Mouse (Mus musculus) lung, adult 2 months (tissue): ENCODE results near the gene Frat1. TPM values are rescaled to one million over a fixed set of nuclear protein-coding genes. Genes with fewer than 3 reads are reported as not detected.
"Not testable (repeated sequence)": the region's sequence is repeated elsewhere in the genome, so short reads cannot be mapped to it uniquely, and the experiment has no call there.

Source experiments
- DNase-seq: peaks from one replicate; pipeline ENCODE4 v3.0.0; 2022
- H3K4me1 ChIP-seq: fragments of 200-500 bp; 2 replicates; pipeline ENCODE4 v1.6.1; 2011; ENCODE audit warnings: low read length; ENCODE audit not compliant: control insufficient read depth, insufficient read depth
- H3K4me3 ChIP-seq: fragments of 200-500 bp; replicated peaks from 2 replicates; pipeline ENCODE3; 2011; ENCODE audit warnings: low read depth, mild to moderate bottlenecking, control low read depth, low read length; ENCODE audit errors: extremely low read depth
- CTCF ChIP-seq: fragments of 200-500 bp; IDR thresholded peaks from 2 replicates; pipeline ENCODE4 v1.5.1; 2011; ENCODE audit warnings: mild to moderate bottlenecking, low read length, control low read depth; ENCODE audit not compliant: insufficient read depth
- POLR2A ChIP-seq: fragments of 200-500 bp; IDR thresholded peaks from 2 replicates; pipeline ENCODE4 v1.6.1; 2011; ENCODE audit warnings: low read depth, mild to moderate bottlenecking, control low read depth, low read length, borderline replicate concordance; ENCODE audit errors: extremely low read depth
- WGBS: fragments of 180-500 bp; shearing (Covaris S2); methylation state at CpG from one replicate; pipeline ENCODE4 v1.1.7; 2018; 5-methylcytosine and 5-hydroxymethylcytosine counted together
- polyA plus RNA-seq: library from polyadenylated mRNA; depleted of rRNA; stranded (reverse); fragments of >200 nt; gene quantifications from 2 replicates; pipeline ENCODE4 v1.2.3, GENCODE M21; 2012; rRNA removed

The Frat1 gene
- polyA plus RNA-seq, 1 experiment: 3.6 TPM

GRCm38 (mm10) chr19:41869296-41869695, 39.5 kb downstream of the Frat1 start:
- no peak for DNase-seq
- 97% methylated on average over 5 of the region's 5 CpGs for WGBS
- TF ChIP-seq CTCF (no peak), POLR2A (no peak)
- Histone ChIP-seq H3K4me3 (no peak overlapping the region), H3K4me1 (no peaks in the 10 kb centered on the region)

GRCm38 (mm10) chr19:41869946-41870345, 40.2 kb downstream of the Frat1 start:
- WGBS: 68% methylated on average over 5 of the region's 5 CpGs
- not testable (repeated sequence) for H3K4me1 ChIP-seq, H3K4me3 ChIP-seq, DNase-seq

GRCm38 (mm10) chr19:41872285-41872684, 42.5 kb downstream of the Frat1 start:
- WGBS: 89% methylated on average over 2 of the region's 2 CpGs
- no peak for DNase-seq
- no peak overlapping the region for H3K4me3 ChIP-seq
- no peak for TF ChIP-seq POLR2A
- no peak for TF ChIP-seq CTCF
- H3K4me1 ChIP-seq: no peaks in the 10 kb centered on the region

- 83% methylated on average over 14 of the region's 14 CpGs for WGBS
- no peak for DNase-seq
- no peak for TF ChIP-seq CTCF
- no peak for TF ChIP-seq POLR2A
These were observed 44.6 kb downstream of the Frat1 start for GRCm38 (mm10) chr19:41874356-41874755.

GRCm38 (mm10) chr19:41881842-41882241, 52.1 kb downstream of the Frat1 start:
- no peak for TF ChIP-seq CTCF
- no peak for TF ChIP-seq POLR2A
- Histone ChIP-seq H3K4me3 (no peak overlapping the region), H3K4me1 (no peaks in the 10 kb centered on the region)
- no peak for DNase-seq
- 96% methylated on average over 4 of the region's 4 CpGs for WGBS

More at GRCm38 (mm10) chr19:41874356-41874755, 44.6 kb downstream of the Frat1 start:
- no peak overlapping the region for H3K4me3 ChIP-seq
- H3K4me1 ChIP-seq: no peaks in the 10 kb centered on the region

Other genes with a start within 250 kb of the Frat1 start
- gene Gm340, start 247.6 kb upstream of the Frat1 start, polyA plus RNA-seq: 0.86 and 1.3 TPM in 2 replicates
- gene Slit1, start 86.3 kb upstream of the Frat1 start, polyA plus RNA-seq: 0.03 and 0.13 TPM in 2 replicates
- gene Arhgap19, start 27.9 kb upstream of the Frat1 start, polyA plus RNA-seq: 1.3 and 2.2 TPM in 2 replicates
- 3.3 and 4.3 TPM in 2 replicates for gene Frat2, start 18.2 kb downstream of the Frat1 start, polyA plus RNA-seq
- 4.1 and 5.5 TPM in 2 replicates for gene Rrp12, start 66.2 kb downstream of the Frat1 start, polyA plus RNA-seq
- 123 and 169 TPM in 2 replicates for gene Pgam1, start 82.0 kb downstream of the Frat1 start, polyA plus RNA-seq
- 12.2 and 16.0 TPM in 2 replicates for gene Exosc1, start 103.5 kb downstream of the Frat1 start, polyA plus RNA-seq
- gene Zdhhc16, start 103.5 kb downstream of the Frat1 start, polyA plus RNA-seq: 67.4 and 91.5 TPM in 2 replicates
- 53.7 and 57.0 TPM in 2 replicates for gene Mms19, start 151.2 kb downstream of the Frat1 start, polyA plus RNA-seq
- 26.0 and 31.7 TPM in 2 replicates for gene Ubtd1, start 151.8 kb downstream of the Frat1 start, polyA plus RNA-seq
- gene Ankrd2, start 206.0 kb downstream of the Frat1 start, polyA plus RNA-seq: 0.14 and 0.20 TPM in 2 replicates
- gene Hoga1, start 215.6 kb downstream of the Frat1 start, polyA plus RNA-seq: 7.6 and 8.7 TPM in 2 replicates
- gene 4933411K16Rik, start 222.3 kb downstream of the Frat1 start, polyA plus RNA-seq: 1.1 and 1.4 TPM in 2 replicates